Mouse (Mus musculus): ENCODE measurements at regions not wholly inside any gene's neighbourhood (a gene's known extent, or its start where the extent isn't known, plus 50 kb on each side); places are given as distances from the start of the nearest gene placed in this dataset.

DNA sequence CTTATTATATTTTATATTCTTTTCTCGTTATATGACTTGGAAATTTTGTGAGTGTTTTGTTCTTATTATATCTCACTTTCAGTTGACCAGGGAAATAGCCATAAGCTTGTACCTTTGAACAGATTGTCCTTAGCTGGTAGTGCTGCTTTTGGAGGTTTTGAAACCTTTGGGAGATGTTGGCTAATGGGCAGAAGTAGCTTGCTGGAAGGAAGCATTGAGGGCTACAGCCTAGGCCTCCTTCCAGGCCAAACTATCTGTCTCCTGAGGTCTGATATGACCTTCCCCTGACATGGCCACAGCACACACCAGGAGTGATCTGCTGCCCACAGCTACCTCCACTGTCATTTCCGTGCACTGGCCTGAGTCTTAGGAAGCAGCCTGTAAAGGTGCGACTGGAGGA lies 56.8 kb downstream of the Cdkn2c start:
- ATAC-seq (replicated peaks; ENCODE audit: low FRiP score, poor library complexity, severe bottlenecking), result no peak

DNA sequence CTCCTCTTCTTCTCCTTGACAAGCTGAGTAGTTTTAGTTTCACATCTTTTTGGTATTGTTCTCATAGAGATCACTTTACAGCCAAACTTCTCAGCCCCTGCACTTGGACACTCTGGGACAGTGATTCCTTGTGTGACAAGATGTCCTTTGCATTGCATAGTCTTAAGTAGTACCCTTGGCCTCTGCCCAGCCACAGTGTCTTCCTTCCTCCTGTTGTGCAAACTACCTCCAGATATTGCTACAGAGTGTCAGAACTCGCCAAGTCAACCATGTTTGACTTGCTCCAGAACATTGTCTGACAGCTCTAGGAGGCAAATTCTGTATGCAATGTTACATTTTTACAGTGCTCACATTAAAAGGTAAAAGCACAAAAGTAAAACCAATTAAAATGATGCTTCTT lies 57.2 kb downstream of the Cdkn2c start:
- no peak for ATAC-seq (replicated peaks; ENCODE audit: low FRiP score, poor library complexity, severe bottlenecking)

DNA sequence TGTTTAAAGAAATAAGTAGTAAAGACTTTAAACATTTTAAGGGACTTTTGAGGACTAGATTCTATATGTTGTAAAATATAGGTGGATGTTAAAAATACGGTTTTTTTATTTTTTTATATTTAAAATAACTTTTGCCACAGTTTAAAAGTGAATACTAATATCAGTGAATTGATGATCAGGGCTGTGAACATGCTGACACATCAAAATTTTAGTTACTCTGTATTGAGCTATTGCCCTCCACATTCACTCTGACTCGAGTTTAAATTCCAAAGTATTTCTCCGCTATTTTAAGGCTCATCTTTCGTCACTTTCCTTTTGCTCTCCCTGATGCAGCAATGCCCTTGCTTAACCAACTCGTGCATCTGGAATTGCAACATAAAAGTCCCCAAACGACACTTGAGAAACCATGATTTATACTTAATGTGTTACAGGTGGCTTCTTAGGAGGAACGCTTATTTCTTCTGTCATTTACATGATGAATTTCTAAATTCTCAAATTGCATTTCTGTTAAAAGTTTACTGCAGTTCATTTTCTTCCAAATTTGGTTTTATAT lies 58.7 kb upstream of the 4930522H14Rik start:
- ATAC-seq (replicated peaks; ENCODE audit: low FRiP score, poor library complexity, severe bottlenecking), result no peak

DNA sequence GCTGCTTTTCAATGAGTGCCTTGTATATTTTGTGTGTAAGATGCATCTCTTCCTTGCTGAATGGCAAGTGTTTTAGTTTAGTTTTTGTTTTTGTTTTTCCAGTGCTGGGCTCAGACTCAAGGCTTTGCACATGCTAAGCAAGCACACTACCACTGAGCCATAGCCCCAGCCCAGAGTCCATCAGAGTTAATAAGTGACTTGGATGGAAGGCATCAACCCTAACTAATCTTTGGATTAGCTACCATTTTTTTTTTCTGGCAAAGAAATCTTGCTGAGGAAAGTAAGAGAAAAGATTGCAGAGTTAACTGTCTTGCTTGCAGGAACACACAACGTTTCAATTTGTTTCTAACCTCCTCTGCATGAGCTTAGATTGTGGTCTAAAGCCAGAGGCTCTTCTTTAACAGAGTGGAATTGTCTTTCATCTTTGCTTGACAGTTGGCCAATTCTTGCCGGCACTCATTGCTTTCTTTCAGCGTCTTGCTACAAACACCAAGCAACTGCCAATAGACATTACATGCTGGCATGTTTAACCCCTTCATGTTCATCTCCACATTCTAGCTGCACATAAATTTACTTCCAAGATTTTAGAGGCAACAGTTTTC lies 52.2 kb upstream of the 4930522H14Rik start:
- ATAC-seq (replicated peaks; ENCODE audit: low FRiP score, poor library complexity, severe bottlenecking), result no peak

DNA sequence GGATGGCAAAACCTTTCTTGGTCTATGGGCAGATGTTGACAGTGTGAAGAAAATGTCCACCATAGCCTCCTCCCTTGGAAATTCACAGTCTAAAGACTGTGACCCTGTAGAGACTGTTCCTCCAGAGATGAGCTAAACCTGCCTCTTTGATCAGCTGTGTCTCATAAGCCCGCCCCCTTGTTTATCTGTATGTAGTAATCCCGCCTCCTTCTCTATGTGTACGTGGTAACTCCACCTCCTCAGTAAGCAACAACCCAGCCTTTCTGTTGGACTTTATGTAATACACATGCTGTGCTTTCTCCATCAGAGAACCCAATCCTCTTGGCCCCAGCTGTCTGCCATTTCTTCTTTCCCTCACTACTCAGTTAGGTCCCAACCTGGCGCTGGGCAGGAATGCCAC lies 51.4 kb upstream of the 4930522H14Rik start:
- ATAC-seq (replicated peaks; ENCODE audit: low FRiP score, poor library complexity, severe bottlenecking), result peak; percentile 76
